29 mouse cellular contexts compared by ENCODE assay signal in genomic region chr10:43312211-43312610, GRCm38 (mm10).
DNase-seq lines count a peak whose midpoint lies in the region; ATAC-seq and TF ChIP-seq lines count a peak whose summit lies in the region.
"Had no signal": no experiment of that assay in that cellular context is flagged by ENCODE, and none has a peak within 500 bp of the region (broad histone marks: within the 10 kb centered on the region; RNA-seq: fewer than 3 reads in every experiment).

No protein-coding gene starts in this region.

- TF ChIP-seq POLR2A in kidney, adult 2 months (IDR thresholded peaks at IDR 0.05; ENCODE audit: low read depth, low read length) = no peak
- no peak for TF ChIP-seq POLR2A in brain, embryonic 14.5 days (IDR thresholded peaks at IDR 0.05; ENCODE audit: borderline replicate concordance, extremely low read depth, insufficient read depth, insufficient read length, poor library complexity, severe bottlenecking)

- no peak overlapping the region for H3K4me2 ChIP-seq in forebrain, embryonic 14.5 days (ENCODE audit: low read length)
- no peak overlapping the region for H3K4me2 ChIP-seq in forebrain, embryonic 11.5 days (ENCODE audit: low read depth, low read length, severe bottlenecking)
- no peak overlapping the region for H3K4me2 ChIP-seq in kidney, embryonic 16.5 days (replicated peaks; ENCODE audit: low read depth, low read length)
- no peak overlapping the region for H3K4me2 ChIP-seq in stomach, postnatal 0 days (replicated peaks; ENCODE audit: low read depth)
- no peak overlapping the region for H3K4me2 ChIP-seq in heart, embryonic 12.5 days
- H3K4me2 ChIP-seq: embryonic facial prominence, embryonic 12.5 days; heart, embryonic 15.5 days; hindbrain, embryonic 12.5 days; limb, embryonic 15.5 days; midbrain, embryonic 13.5 days; neural tube, embryonic 15.5 days had no signal

- no peaks in the 10 kb centered on the region for H3K36me3 ChIP-seq in forebrain, embryonic 14.5 days (ENCODE audit: control insufficient read depth, insufficient read depth, low read length)
- no peaks in the 10 kb centered on the region for H3K36me3 ChIP-seq in forebrain, embryonic 11.5 days (ENCODE audit: control insufficient read depth, insufficient read depth, low read length)
- H3K36me3 ChIP-seq in kidney, adult 2 months (ENCODE audit: control insufficient read depth, insufficient read depth, low read length) = no peaks in the 10 kb centered on the region
- H3K36me3 ChIP-seq in kidney, embryonic 16.5 days (ENCODE audit: insufficient read depth, low read length) = no peaks in the 10 kb centered on the region
- no peaks in the 10 kb centered on the region for H3K36me3 ChIP-seq in stomach, postnatal 0 days (ENCODE audit: control insufficient read depth, insufficient read depth, low read length)
- H3K36me3 ChIP-seq in heart, embryonic 12.5 days = no peaks in the 10 kb centered on the region
- H3K36me3 ChIP-seq: embryonic facial prominence, embryonic 12.5 days; heart, embryonic 15.5 days; hindbrain, embryonic 12.5 days; limb, embryonic 10.5 days; limb, embryonic 15.5 days; liver, embryonic 15.5 days; midbrain, embryonic 13.5 days; neural tube, embryonic 15.5 days had no signal

- no peak overlapping the region for H3K9ac ChIP-seq in forebrain, embryonic 14.5 days (ENCODE audit: low read length)
- H3K9ac ChIP-seq in forebrain, embryonic 11.5 days (ENCODE audit: low read length) = no peak overlapping the region
- no peak overlapping the region for H3K9ac ChIP-seq in kidney, embryonic 16.5 days (replicated peaks; ENCODE audit: low read length)
- no peak overlapping the region for H3K9ac ChIP-seq in stomach, postnatal 0 days (ENCODE audit: low read length)
- H3K9ac ChIP-seq in heart, embryonic 12.5 days = no peak overlapping the region
- H3K9ac ChIP-seq: embryonic facial prominence, embryonic 12.5 days; heart, embryonic 15.5 days; hindbrain, embryonic 12.5 days; limb, embryonic 15.5 days; liver, embryonic 15.5 days; midbrain, embryonic 13.5 days; neural tube, embryonic 15.5 days had no signal

- peak; percentile 79 for ATAC-seq in forebrain, embryonic 14.5 days
- no peak for ATAC-seq in forebrain, embryonic 11.5 days (replicated peaks; ENCODE audit: low FRiP score)
- no peak for ATAC-seq in kidney, embryonic 16.5 days (ENCODE audit: low FRiP score, low TSS enrichment)
- ATAC-seq in stomach, postnatal 0 days (ENCODE audit: low FRiP score, low TSS enrichment) = no peak
- ATAC-seq in heart, embryonic 12.5 days (ENCODE audit: insufficient number of reproducible peaks, low FRiP score) = no peak
- ATAC-seq: hindbrain, postnatal 0 days; midbrain, embryonic 13.5 days had no signal

- no peak for TF ChIP-seq CTCF in kidney, adult 2 months (conservative IDR thresholded peaks at IDR 0.05; ENCODE audit: insufficient read depth, insufficient read length, low read depth, low read length)
- no peak for TF ChIP-seq CTCF in brain, embryonic 14.5 days (IDR thresholded peaks at IDR 0.05; ENCODE audit: borderline replicate concordance, extremely low read depth, insufficient read depth, insufficient read length)
- TF ChIP-seq CTCF in stomach, postnatal 0 days (IDR thresholded peaks at IDR 0.05; ENCODE audit: low read depth) = no peak

- H3K27me3 ChIP-seq in forebrain, embryonic 14.5 days (replicated peaks; ENCODE audit: control insufficient read depth, insufficient read depth, low read length) = no peaks in the 10 kb centered on the region
- H3K27me3 ChIP-seq in forebrain, embryonic 11.5 days (ENCODE audit: control insufficient read depth, insufficient read depth, low read length) = no peaks in the 10 kb centered on the region
- no peaks in the 10 kb centered on the region for H3K27me3 ChIP-seq in kidney, adult 2 months (replicated peaks; ENCODE audit: control insufficient read depth, insufficient read depth, low read length)
- no peaks in the 10 kb centered on the region for H3K27me3 ChIP-seq in kidney, embryonic 16.5 days (ENCODE audit: insufficient read depth, low read length)
- no peaks in the 10 kb centered on the region for H3K27me3 ChIP-seq in stomach, postnatal 0 days (ENCODE audit: control insufficient read depth, insufficient read depth, low read length)
- H3K27me3 ChIP-seq in heart, embryonic 12.5 days (replicated peaks) = no peaks in the 10 kb centered on the region
- H3K27me3 ChIP-seq: embryonic facial prominence, embryonic 12.5 days; heart, embryonic 15.5 days; hindbrain, embryonic 12.5 days; limb, embryonic 15.5 days; liver, embryonic 15.5 days; midbrain, embryonic 13.5 days; neural tube, embryonic 15.5 days had no signal

- 13% methylated on average over 2 of the region's 2 CpGs for WGBS in forebrain, embryonic 14.5 days
- WGBS in forebrain, embryonic 11.5 days = 83% methylated on average over 2 of the region's 2 CpGs
- 45% methylated on average over 2 of the region's 2 CpGs for WGBS in kidney, adult 2 months
- 78% methylated on average over 2 of the region's 2 CpGs for WGBS in kidney, embryonic 16.5 days
- 70% methylated on average over 2 of the region's 2 CpGs for WGBS in stomach, postnatal 0 days
- WGBS in heart, embryonic 12.5 days = 85% methylated on average over 2 of the region's 2 CpGs

- peak overlapping the region; percentile 61; the same call in 1 of the 2 replicates for H3K27ac ChIP-seq in forebrain, embryonic 14.5 days (ENCODE audit: low read depth, low read length)
- H3K27ac ChIP-seq in forebrain, embryonic 11.5 days (ENCODE audit: low read depth, low read length) = no peak overlapping the region
- no peak overlapping the region for H3K27ac ChIP-seq in kidney, adult 2 months (ENCODE audit: insufficient read depth, low read depth, low read length)
- H3K27ac ChIP-seq in kidney, embryonic 16.5 days (ENCODE audit: low read length) = no peak overlapping the region
- no peak overlapping the region for H3K27ac ChIP-seq in stomach, postnatal 0 days (replicated peaks)
- H3K27ac ChIP-seq in heart, embryonic 12.5 days (ENCODE audit: poor library complexity, severe bottlenecking) = no peak overlapping the region
- H3K27ac ChIP-seq: embryonic facial prominence, embryonic 12.5 days; heart, embryonic 15.5 days; hindbrain, embryonic 12.5 days; hindbrain, postnatal 0 days; limb, embryonic 10.5 days; limb, embryonic 15.5 days; macrophage; midbrain, embryonic 13.5 days; neural tube, embryonic 15.5 days had no signal

- DNase-seq in forebrain, embryonic 14.5 days (ENCODE audit: low spot score) = peak; percentile 92
- DNase-seq in forebrain, embryonic 11.5 days (ENCODE audit: low spot score) = no peak
- peak; percentile 48 for DNase-seq in kidney, adult 2 months
- DNase-seq in Muller cell, postnatal 12 days (ENCODE audit: inconsistent ontology term) = peak; percentile 68
- DNase-seq in brain, embryonic 14.5 days (ENCODE audit: low read depth) = peak; percentile 93
- DNase-seq in stomach, postnatal 0 days (ENCODE audit: low spot score) = no peak
- DNase-seq: adrenal gland, postnatal 25 days; cerebellum, adult 8-10 months; embryo, embryonic 11 days; gastrocnemius, postnatal 14 days; kidney, adult 18-20 months; kidney, postnatal 14 days; layer of hippocampus, adult 9-11 months; right cerebral cortex, postnatal 25 days; thymus, adult 2 months; thymus, postnatal 36 days had no signal

- no peak overlapping the region for H3K4me3 ChIP-seq in forebrain, embryonic 14.5 days (ENCODE audit: low read depth, low read length)
- H3K4me3 ChIP-seq in forebrain, embryonic 11.5 days (ENCODE audit: low read depth, low read length) = no peak overlapping the region
- no peak overlapping the region for H3K4me3 ChIP-seq in kidney, adult 2 months (ENCODE audit: insufficient read depth, low read depth, low read length)
- no peak overlapping the region for H3K4me3 ChIP-seq in kidney, embryonic 16.5 days (ENCODE audit: low read length)
- H3K4me3 ChIP-seq in stomach, postnatal 0 days (ENCODE audit: low read depth, low read length) = no peak overlapping the region
- no peak overlapping the region for H3K4me3 ChIP-seq in heart, embryonic 12.5 days
- H3K4me3 ChIP-seq: embryonic facial prominence, embryonic 12.5 days; heart, embryonic 15.5 days; hindbrain, embryonic 12.5 days; limb, embryonic 10.5 days; limb, embryonic 15.5 days; liver, embryonic 15.5 days; midbrain, embryonic 13.5 days; neural tube, embryonic 15.5 days had no signal

- peaks cover 27% of the 10 kb centered on the region for H3K4me1 ChIP-seq in forebrain, embryonic 14.5 days (ENCODE audit: control insufficient read depth, insufficient read depth, low read length)
- H3K4me1 ChIP-seq in forebrain, embryonic 11.5 days (replicated peaks; ENCODE audit: control insufficient read depth, insufficient read depth, low read length) = no peaks in the 10 kb centered on the region
- H3K4me1 ChIP-seq in kidney, adult 2 months (ENCODE audit: control insufficient read depth, insufficient read depth, low read length) = peaks cover 14% of the 10 kb centered on the region
- 0 out of 2 replicates have a peak, but pooled peaks cover 8% of the 10 kb centered on the region for H3K4me1 ChIP-seq in kidney, embryonic 16.5 days (ENCODE audit: insufficient read depth, low read length)
- peaks cover 7% of the 10 kb centered on the region; the same call in 1 of the 2 replicates for H3K4me1 ChIP-seq in stomach, postnatal 0 days (replicated peaks; ENCODE audit: control insufficient read depth, insufficient read depth)
- H3K4me1 ChIP-seq in heart, embryonic 12.5 days (replicated peaks) = peaks cover 12% of the 10 kb centered on the region
- H3K4me1 ChIP-seq: limb, embryonic 15.5 days had no signal

- H3K9me3 ChIP-seq in forebrain, embryonic 14.5 days (replicated peaks; ENCODE audit: control insufficient read depth, low read length) = no peaks in the 10 kb centered on the region
- no peaks in the 10 kb centered on the region; the same call in 1 of the 2 replicates for H3K9me3 ChIP-seq in forebrain, embryonic 11.5 days (ENCODE audit: control insufficient read depth, low read length)
- no peaks in the 10 kb centered on the region for H3K9me3 ChIP-seq in kidney, embryonic 16.5 days (ENCODE audit: low read length)
- no peaks in the 10 kb centered on the region for H3K9me3 ChIP-seq in stomach, postnatal 0 days (ENCODE audit: control insufficient read depth, low read length)
- H3K9me3 ChIP-seq in heart, embryonic 12.5 days (replicated peaks) = no peaks in the 10 kb centered on the region
- H3K9me3 ChIP-seq: embryonic facial prominence, embryonic 12.5 days; G1E; heart, embryonic 15.5 days; hindbrain, embryonic 12.5 days; limb, embryonic 10.5 days; limb, embryonic 15.5 days; liver, embryonic 15.5 days; midbrain, embryonic 13.5 days; neural tube, embryonic 15.5 days had no signal

- TF ChIP-seq EP300 in stomach, postnatal 0 days (optimal IDR thresholded peaks at IDR 0.05) = no peak

Comparison
In these comparisons a context has a peak if more than half of its experiments do, and no peak if none do; other contexts are left out.
1. DNase-seq: peak in forebrain, embryonic 14.5 days (single experiment), kidney, adult 2 months (single experiment), Muller cell, postnatal 12 days (single experiment) and brain, embryonic 14.5 days (single experiment); none in forebrain, embryonic 11.5 days (single experiment) and stomach, postnatal 0 days (single experiment).